Mouse (Mus musculus) midbrain, embryonic 10.5 days (tissue): ENCODE data around the gene Cachd1. TPM values are rescaled to one million over a fixed set of nuclear protein-coding genes. Genes with fewer than 3 reads are reported as not detected.
A peak's percentile ranks its signal among the peaks of the same experiment; 100 is the strongest.

Source experiments
- DNase-seq: peaks from one replicate; pipeline ENCODE4 v3.0.0-alpha.2; 2017; ENCODE audit warnings: low spot score
- H3K27ac ChIP-seq: fragments of 300-500 bp; sonication (generic); replicated peaks from 2 replicates; pipeline ENCODE4 v1.5.1; 2016; ENCODE audit warnings: mild to moderate bottlenecking
- H3K27me3 ChIP-seq: fragments of 300-500 bp; sonication (generic); 2 replicates; pipeline ENCODE4 v1.6.1; 2016; ENCODE audit warnings: low read depth, mild to moderate bottlenecking; ENCODE audit not compliant: poor library complexity, severe bottlenecking
- H3K36me3 ChIP-seq: fragments of 300-500 bp; sonication (generic); 2 replicates; pipeline ENCODE4 v1.6.1; 2016; ENCODE audit warnings: mild to moderate bottlenecking, moderate library complexity
- H3K4me1 ChIP-seq: fragments of 300-500 bp; sonication (generic); 2 replicates; pipeline ENCODE4 v1.6.1; 2016
- H3K4me3 ChIP-seq: fragments of 300-500 bp; sonication (generic); 2 replicates; pipeline ENCODE4 v1.5.1; 2016; ENCODE audit warnings: mild to moderate bottlenecking, moderate library complexity
- H3K9me3 ChIP-seq: fragments of 300-500 bp; sonication (generic); replicated peaks from 2 replicates; pipeline ENCODE4 v1.6.1; 2016; ENCODE audit warnings: mild to moderate bottlenecking
- WGBS: fragments of 180-500 bp; shearing (Covaris S2); methylation state at CpG from one replicate; pipeline ENCODE4 v1.1.7; 2016; 5-methylcytosine and 5-hydroxymethylcytosine counted together
- polyA plus RNA-seq: library from polyadenylated mRNA; unstranded; fragments of >200 nt; fragmentation: Nextera tagmentation; extraction: Ambion mirVana; gene quantifications from 2 replicates; pipeline ENCODE4 v1.2.1, GENCODE M21; 2016

Cachd1 gene
- polyA plus RNA-seq, 1 experiment from 2014 or later, result 34.8 TPM

- H3K9me3 ChIP-seq, result no peaks in the 10 kb centered on the region
- H3K4me3 ChIP-seq, result no peak overlapping the region
- 83% methylated on average over 7 of the region's 7 CpGs for WGBS
- no peak for DNase-seq
- H3K4me1 ChIP-seq, result peaks cover 68% of the 10 kb centered on the region
- 0 out of 2 replicates have a peak, but pooled peaks cover 3% of the 10 kb centered on the region for H3K36me3 ChIP-seq
- H3K27me3 ChIP-seq, result no peaks in the 10 kb centered on the region
- H3K27ac ChIP-seq, result no peak overlapping the region
These were observed 74.5 kb downstream of the Cachd1 start for GRCm38 (mm10) chr4:100850846-100851495.

DNA sequence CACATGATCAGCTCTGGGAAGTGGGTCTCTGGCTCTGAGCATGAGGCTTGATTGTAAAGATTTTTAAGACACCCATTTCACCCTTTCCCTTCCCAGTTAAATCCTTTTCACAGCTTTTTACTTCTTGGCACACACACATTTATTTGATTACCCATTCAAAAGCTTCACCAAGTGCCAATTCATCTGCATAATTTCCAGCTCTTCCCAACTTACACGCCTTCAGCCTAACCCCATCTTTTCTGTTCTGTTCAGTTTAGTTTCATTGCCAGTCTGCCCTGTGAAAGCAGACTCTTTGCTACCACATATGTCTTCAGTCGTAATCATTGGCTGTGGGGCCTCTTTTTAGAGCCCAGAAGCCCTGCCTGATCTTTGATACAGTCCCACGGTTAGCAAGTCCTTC lies 76.0 kb downstream of the Cachd1 start:
- no peak for DNase-seq
- 72% methylated on average over 3 of the region's 3 CpGs for WGBS
- H3K27ac ChIP-seq, result peak overlapping the region; percentile 28; the same call in 1 of the 2 replicates
- H3K4me3 ChIP-seq, result no peak overlapping the region
- peaks cover 75% of the 10 kb centered on the region for H3K4me1 ChIP-seq
- H3K27me3 ChIP-seq, result no peaks in the 10 kb centered on the region
- no peaks in the 10 kb centered on the region for H3K9me3 ChIP-seq
- no peaks in the 10 kb centered on the region for H3K36me3 ChIP-seq

DNA sequence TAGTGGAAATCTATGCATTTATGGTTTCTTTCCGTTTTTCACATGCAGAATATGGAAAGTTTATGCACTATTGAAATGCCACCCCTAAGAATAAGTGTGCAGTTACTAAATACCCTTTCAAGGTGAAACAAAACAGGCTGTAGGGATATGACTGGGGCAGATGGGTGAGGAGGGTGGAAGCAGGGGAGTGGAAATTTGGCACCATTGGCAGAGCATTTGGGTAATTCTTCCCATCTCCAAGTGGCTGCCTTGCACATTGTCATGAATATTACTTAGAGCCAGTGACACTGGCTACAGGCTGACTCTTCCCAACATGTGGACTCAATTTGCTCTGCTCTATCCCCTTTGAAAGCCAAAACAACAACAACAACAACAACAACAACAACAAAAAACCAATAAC lies 77.0 kb downstream of the Cachd1 start:
- H3K4me1 ChIP-seq, result peaks cover 79% of the 10 kb centered on the region
- H3K27ac ChIP-seq, result no peak overlapping the region

GRCm38 (mm10) chr4:100855373-100855772 lies 78.9 kb downstream of the Cachd1 start:
- H3K4me3 ChIP-seq, result no peak overlapping the region
- H3K36me3 ChIP-seq, result no peaks in the 10 kb centered on the region
- no peak for DNase-seq
- peaks cover 75% of the 10 kb centered on the region for H3K4me1 ChIP-seq
- no peaks in the 10 kb centered on the region for H3K27me3 ChIP-seq
- H3K27ac ChIP-seq, result peak overlapping the region; percentile 43; the same call in 1 of the 2 replicates
- H3K9me3 ChIP-seq, result no peaks in the 10 kb centered on the region
- WGBS, result 82% methylated on average over 4 of the region's 4 CpGs

More for the DNA sequence above, 77.0 kb downstream of the Cachd1 start:
- DNase-seq, result no peak
- no peak overlapping the region for H3K4me3 ChIP-seq
- no peaks in the 10 kb centered on the region for H3K36me3 ChIP-seq
- 90% methylated on average over 1 of the region's 1 CpGs for WGBS
- H3K27me3 ChIP-seq, result no peaks in the 10 kb centered on the region
- no peaks in the 10 kb centered on the region for H3K9me3 ChIP-seq

GRCm38 (mm10) chr4:100857411-100857869 lies 81.0 kb downstream of the Cachd1 start:
- no peaks in the 10 kb centered on the region for H3K9me3 ChIP-seq
- no peak for DNase-seq
- H3K27ac ChIP-seq, result no peak overlapping the region
- peaks cover 59% of the 10 kb centered on the region for H3K4me1 ChIP-seq
- H3K4me3 ChIP-seq, result no peak overlapping the region
- WGBS, result 74% methylated on average over 3 of the region's 3 CpGs
- H3K27me3 ChIP-seq, result no peaks in the 10 kb centered on the region
- H3K36me3 ChIP-seq, result no peaks in the 10 kb centered on the region

DNA sequence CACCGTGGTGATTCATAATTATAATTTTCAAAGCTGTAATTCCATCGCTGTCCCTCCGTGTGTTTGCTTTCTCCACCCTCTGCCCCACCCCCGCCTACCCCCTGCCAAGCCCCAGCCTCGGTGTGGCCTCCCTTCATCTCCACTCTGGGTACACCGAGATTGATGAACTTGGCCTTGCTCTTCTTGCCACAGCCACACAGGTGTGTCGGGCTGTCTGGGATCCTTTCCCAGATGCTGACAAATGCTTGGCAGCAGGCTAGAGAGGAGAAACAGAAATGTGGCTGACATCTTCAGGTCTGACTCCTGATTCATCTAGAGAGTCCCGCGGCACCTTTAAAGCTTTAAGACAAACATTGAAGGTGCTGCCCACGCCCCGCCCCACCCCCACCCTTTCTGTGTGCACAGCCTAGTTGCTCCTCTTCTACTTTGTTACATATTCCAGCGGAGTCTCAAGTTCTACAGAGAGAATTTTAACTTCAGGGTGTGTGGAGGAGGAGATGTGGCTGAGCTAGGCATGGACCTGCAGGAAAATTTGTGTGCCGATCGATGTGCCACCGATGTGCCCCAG lies 87.5 kb downstream of the Cachd1 start:
- no peaks in the 10 kb centered on the region for H3K9me3 ChIP-seq
- H3K4me3 ChIP-seq, result no peak overlapping the region
- no peak overlapping the region for H3K27ac ChIP-seq
- 59% methylated on average over 15 of the region's 15 CpGs for WGBS
- DNase-seq, result no peak
- H3K36me3 ChIP-seq, result peaks cover 22% of the 10 kb centered on the region
- peaks cover 53% of the 10 kb centered on the region for H3K4me1 ChIP-seq
- no peaks in the 10 kb centered on the region for H3K27me3 ChIP-seq

DNA sequence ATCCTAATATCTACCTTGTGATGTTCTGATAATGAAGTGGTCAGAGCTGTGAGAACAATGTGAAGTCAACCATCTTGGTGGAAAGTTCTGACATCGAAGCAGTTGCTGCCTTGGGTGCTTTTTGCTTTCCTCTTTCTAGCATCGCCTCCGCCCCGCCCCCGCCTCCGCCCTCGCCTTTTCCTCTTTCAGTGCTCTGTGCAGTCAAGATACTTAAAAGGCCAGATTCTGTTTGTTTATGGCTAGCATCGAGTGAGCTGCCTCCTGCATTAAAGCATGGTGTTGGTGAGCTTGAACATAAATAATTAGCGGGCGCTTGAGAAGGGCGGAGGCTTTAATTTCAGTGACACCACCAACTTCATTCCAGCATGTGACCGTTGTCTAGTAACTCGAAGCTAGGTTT lies 88.9 kb downstream of the Cachd1 start:
- Histone ChIP-seq H3K36me3 (peaks cover 22% of the 10 kb centered on the region), H3K4me3 (peak overlapping the region; percentile 22; the same call in 1 of the 2 replicates), H3K4me1 (peaks cover 53% of the 10 kb centered on the region), H3K27me3 (no peaks in the 10 kb centered on the region), H3K27ac (peak overlapping the region; percentile 55), H3K9me3 (no peaks in the 10 kb centered on the region)
- no peak for DNase-seq
- 31% methylated on average over 13 of the region's 13 CpGs for WGBS

- 30% methylated on average over 12 of the region's 12 CpGs for WGBS
- H3K27ac ChIP-seq, result peak overlapping the region; percentile 55
- no peak for DNase-seq
- peak overlapping the region; percentile 22; the same call in 1 of the 2 replicates for H3K4me3 ChIP-seq
- no peaks in the 10 kb centered on the region for H3K9me3 ChIP-seq
- peaks cover 22% of the 10 kb centered on the region for H3K36me3 ChIP-seq
- H3K4me1 ChIP-seq, result peaks cover 57% of the 10 kb centered on the region
- H3K27me3 ChIP-seq, result no peaks in the 10 kb centered on the region
These were observed 89.7 kb downstream of the Cachd1 start for GRCm38 (mm10) chr4:100865962-100866703.

GRCm38 (mm10) chr4:100877351-100877750 lies 100.9 kb downstream of the Cachd1 start:
- Histone ChIP-seq H3K27ac (no peak overlapping the region), H3K27me3 (no peaks in the 10 kb centered on the region), H3K9me3 (no peaks in the 10 kb centered on the region), H3K36me3 (peaks cover 17% of the 10 kb centered on the region), H3K4me3 (no peak overlapping the region), H3K4me1 (peaks cover 22% of the 10 kb centered on the region)
- 27% methylated on average over 3 of the region's 3 CpGs for WGBS
- DNase-seq, result no peak

GRCm38 (mm10) chr4:100879414-100879813 lies 102.9 kb downstream of the Cachd1 start:
- Histone ChIP-seq H3K9me3 (0 out of 2 replicates have a peak, but pooled peaks cover 4% of the 10 kb centered on the region), H3K4me3 (no peak overlapping the region), H3K36me3 (peaks cover 25% of the 10 kb centered on the region), H3K27me3 (no peaks in the 10 kb centered on the region), H3K4me1 (peaks cover 24% of the 10 kb centered on the region), H3K27ac (no peak overlapping the region)
- WGBS, result 89% methylated on average over 8 of the region's 8 CpGs
- DNase-seq, result no peak

GRCm38 (mm10) chr4:100880075-100880474 lies 103.6 kb downstream of the Cachd1 start:
- Histone ChIP-seq H3K9me3 (0 out of 2 replicates have a peak, but pooled peaks cover 4% of the 10 kb centered on the region), H3K36me3 (peaks cover 25% of the 10 kb centered on the region), H3K27me3 (no peaks in the 10 kb centered on the region), H3K4me3 (no peak overlapping the region), H3K27ac (no peak overlapping the region), H3K4me1 (peaks cover 31% of the 10 kb centered on the region)
- DNase-seq, result no peak
- WGBS, result 88% methylated on average over 4 of the region's 4 CpGs

GRCm38 (mm10) chr4:100885793-100886742 lies 109.6 kb downstream of the Cachd1 start:
- peak; percentile 69 for DNase-seq
- peak overlapping the region; percentile 86 for H3K27ac ChIP-seq
- peaks cover 19% of the 10 kb centered on the region for H3K36me3 ChIP-seq
- H3K4me1 ChIP-seq, result peaks cover 73% of the 10 kb centered on the region
- peak overlapping the region; percentile 36 for H3K4me3 ChIP-seq
- H3K9me3 ChIP-seq, result 0 out of 2 replicates have a peak, but pooled peaks cover 4% of the 10 kb centered on the region
- 13% methylated on average over 19 of the region's 19 CpGs for WGBS
- no peaks in the 10 kb centered on the region for H3K27me3 ChIP-seq
